Mouse (Mus musculus) left cerebral cortex, postnatal 4 days (tissue): ENCODE data around the gene Zbtb20. TPM values are rescaled to one million over a fixed set of nuclear protein-coding genes. Genes with fewer than 3 reads are reported as not detected.

Experiments used
- DNase-seq: peaks from one replicate; pipeline ENCODE4 v3.0.0-alpha.2; 2022
- intact Hi-C: fragments of 180-260 bp; cut with DNase I; formaldehyde crosslinking; loops from one replicate; pipeline ENCODE4 v1.15.1; 2025
- total RNA-seq, 2 experiments: library from RNA; stranded (reverse); gene quantifications; 2 replicates each; pipeline ENCODE4 v1.2.3; 2021

Gene Zbtb20
- total RNA-seq, 2 experiments from 2014 or later: 93.5 to 99.9 TPM

- no peak for DNase-seq
- intact Hi-C loops: no loop called here
Measured at GRCm38 (mm10) chr16:43619277-43619676, 743.6 kb downstream of the Zbtb20 start.

GRCm38 (mm10) chr16:43620359-43620758 lies 744.7 kb downstream of the Zbtb20 start:
- no peak for DNase-seq
- intact Hi-C loops: no loop called here

- no peak for DNase-seq
- intact Hi-C loops: no loop called here
Measured at GRCm38 (mm10) chr16:43623315-43624000, 747.8 kb downstream of the Zbtb20 start.

GRCm38 (mm10) chr16:43624876-43625275 lies 749.2 kb downstream of the Zbtb20 start:
- no peak for DNase-seq
- intact Hi-C loops: no loop called here

- intact Hi-C loops: no loop called here
- no peak for DNase-seq
Measured at GRCm38 (mm10) chr16:43625289-43625688, 749.6 kb downstream of the Zbtb20 start.

GRCm38 (mm10) chr16:43625956-43626355 lies 750.3 kb downstream of the Zbtb20 start:
- intact Hi-C loops: no loop called here
- DNase-seq: no peak

- DNase-seq: no peak
- intact Hi-C loops: no loop called here
Measured at GRCm38 (mm10) chr16:43628662-43629061, 753.0 kb downstream of the Zbtb20 start.

- no peak for DNase-seq
- intact Hi-C loops: no loop called here
Measured at GRCm38 (mm10) chr16:43631758-43632157, 756.1 kb downstream of the Zbtb20 start.

GRCm38 (mm10) chr16:43634037-43634436 lies 758.4 kb downstream of the Zbtb20 start:
- no peak for DNase-seq
- intact Hi-C loops: no loop called here

GRCm38 (mm10) chr16:43637241-43637640 lies 761.6 kb downstream of the Zbtb20 start:
- DNase-seq: no peak
- intact Hi-C loops: no loop called here

GRCm38 (mm10) chr16:43638406-43639049 lies 762.8 kb downstream of the Zbtb20 start:
- intact Hi-C loops: no loop called here
- peak; percentile 47 for DNase-seq

GRCm38 (mm10) chr16:43641230-43641629 lies 765.5 kb downstream of the Zbtb20 start:
- intact Hi-C loops: no loop called here
- DNase-seq: no peak

- intact Hi-C loops: no loop called here
- DNase-seq: no peak
Measured at GRCm38 (mm10) chr16:43645879-43646278, 770.2 kb downstream of the Zbtb20 start.

GRCm38 (mm10) chr16:43646943-43647342 lies 771.3 kb downstream of the Zbtb20 start:
- intact Hi-C loops: no loop called here
- no peak for DNase-seq

- no peak for DNase-seq
- intact Hi-C loops: no loop called here
Measured at GRCm38 (mm10) chr16:43647641-43648040, 772.0 kb downstream of the Zbtb20 start.

GRCm38 (mm10) chr16:43650355-43651080 lies 774.8 kb downstream of the Zbtb20 start:
- intact Hi-C loops: no loop called here
- no peak for DNase-seq

GRCm38 (mm10) chr16:43653288-43653687 lies 777.6 kb downstream of the Zbtb20 start:
- no peak for DNase-seq
- intact Hi-C loops: no loop called here

GRCm38 (mm10) chr16:43654269-43654668 lies 778.6 kb downstream of the Zbtb20 start:
- no peak for DNase-seq
- intact Hi-C loops: no loop called here

- DNase-seq: no peak
- intact Hi-C loops: no loop called here
Measured at GRCm38 (mm10) chr16:43655183-43655787, 779.6 kb downstream of the Zbtb20 start.

- DNase-seq: no peak
- intact Hi-C loops: no loop called here
Measured at GRCm38 (mm10) chr16:43661576-43661975, 785.9 kb downstream of the Zbtb20 start.
